Mouse (Mus musculus): Measurements from ENCODE around the gene Ascl1.

Gene Ascl1

GRCm38 (mm10) chr10:87493576-87493975 lies at the start of gene Ascl1:
TSS of gene Ascl1 (minus strand) at chr10:87493660.
- DNase-seq (ENCODE audit: low spot score), result no peak

DNA sequence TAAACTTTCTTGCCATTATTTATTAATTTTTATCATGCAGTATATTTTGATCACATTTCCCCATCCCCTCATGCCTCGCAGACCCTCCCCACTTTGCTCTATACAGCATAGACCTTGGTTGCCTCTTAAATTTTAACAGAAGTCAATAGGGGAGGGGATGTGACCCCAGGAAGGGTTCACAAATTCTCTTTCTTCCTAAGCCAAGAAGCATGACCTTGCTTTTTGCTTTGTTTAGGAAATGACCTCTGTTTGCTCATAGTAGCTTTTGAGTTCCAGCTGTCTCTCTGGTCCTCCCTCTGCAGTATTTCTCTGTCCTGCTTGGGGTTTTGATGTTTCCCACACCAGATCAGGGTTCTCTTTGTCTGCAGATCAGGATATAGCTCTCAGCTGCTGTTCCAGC lies 40.7 kb upstream of the Ascl1 start:
- no peak for DNase-seq (ENCODE audit: low spot score)

- no peak for DNase-seq (ENCODE audit: low spot score)
These were observed 28.2 kb upstream of the Ascl1 start, which contains the start of gene Pah for GRCm38 (mm10) chr10:87521646-87522045. TSS of gene Pah (plus strand) at chr10:87521795.

DNA sequence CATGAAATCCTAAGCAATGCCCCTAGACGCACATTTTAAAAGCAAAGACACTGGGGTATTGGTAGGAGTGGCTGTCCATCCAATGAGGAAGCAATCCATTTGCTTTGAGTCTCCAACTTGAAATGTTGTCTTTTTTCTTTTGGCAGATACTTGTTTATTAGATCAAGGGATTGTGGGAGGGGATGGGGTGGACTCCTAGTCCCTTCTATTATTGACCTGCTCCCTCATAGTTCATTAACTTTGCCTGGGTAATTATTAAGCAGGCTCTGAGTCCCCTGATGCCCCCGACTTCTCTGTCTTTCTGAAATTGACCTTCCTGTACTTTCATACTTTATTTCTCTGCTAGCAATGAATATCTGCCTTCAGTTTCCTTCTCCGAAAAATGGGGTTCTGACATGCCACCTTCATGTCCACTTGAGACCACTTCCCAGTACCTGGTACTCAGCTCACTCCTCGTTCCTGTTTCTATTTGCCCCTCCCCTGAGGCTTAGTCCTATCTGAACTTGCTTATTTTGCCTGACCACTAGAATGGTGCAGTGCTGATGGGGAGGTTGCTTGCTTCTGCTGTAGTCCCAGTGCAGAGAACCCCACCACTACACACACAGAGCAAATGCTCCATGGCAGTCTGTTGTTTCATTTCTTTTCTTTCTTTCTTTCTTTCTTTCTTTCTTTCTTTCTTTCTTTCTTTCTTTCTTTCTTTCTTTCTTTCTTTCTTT lies 27.1 kb upstream of the Ascl1 start:
- DNase-seq (ENCODE audit: low spot score), result no peak

- no peak for DNase-seq (ENCODE audit: low spot score)
These were observed 25.1 kb upstream of the Ascl1 start for GRCm38 (mm10) chr10:87518585-87518984.

DNA sequence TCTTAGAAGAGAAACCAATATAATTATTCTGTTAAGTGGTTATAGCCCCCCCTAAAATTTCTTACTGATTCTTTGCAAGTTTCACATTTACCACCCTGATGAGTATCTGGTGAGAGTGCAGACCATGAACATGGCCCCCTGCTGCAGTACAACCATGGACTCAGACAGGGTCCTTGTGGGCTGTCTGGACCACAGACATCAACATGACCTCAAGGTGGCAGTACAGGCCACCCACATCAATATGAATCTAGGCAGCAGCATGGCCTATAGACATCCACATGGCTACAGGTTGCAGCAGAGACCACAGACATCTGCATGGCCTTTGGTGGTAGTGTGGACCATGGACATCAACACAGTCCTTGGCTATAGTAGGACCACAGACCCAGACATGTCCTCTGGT lies 19.6 kb upstream of the Ascl1 start:
- DNase-seq (ENCODE audit: low spot score), result no peak

DNA sequence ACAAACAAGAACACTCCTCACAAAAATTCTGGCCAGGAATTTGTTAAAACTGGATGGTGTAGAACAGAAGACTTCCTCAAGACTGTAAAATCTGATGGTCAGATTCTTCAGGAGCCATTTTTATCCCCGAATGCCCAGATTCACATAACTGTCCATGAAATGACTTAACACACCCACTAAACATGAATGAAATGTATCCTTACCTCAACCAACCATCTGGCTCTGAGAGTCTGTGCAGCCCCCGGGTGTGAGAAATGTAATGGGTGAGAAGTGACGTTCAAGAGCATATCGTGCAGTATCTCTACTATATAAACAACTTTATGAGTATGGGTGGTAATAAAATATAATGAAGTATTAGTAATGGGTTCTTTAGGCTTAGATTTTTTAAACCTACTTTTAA lies 15.1 kb upstream of the Ascl1 start:
- no peak for DNase-seq (ENCODE audit: low spot score)

DNA sequence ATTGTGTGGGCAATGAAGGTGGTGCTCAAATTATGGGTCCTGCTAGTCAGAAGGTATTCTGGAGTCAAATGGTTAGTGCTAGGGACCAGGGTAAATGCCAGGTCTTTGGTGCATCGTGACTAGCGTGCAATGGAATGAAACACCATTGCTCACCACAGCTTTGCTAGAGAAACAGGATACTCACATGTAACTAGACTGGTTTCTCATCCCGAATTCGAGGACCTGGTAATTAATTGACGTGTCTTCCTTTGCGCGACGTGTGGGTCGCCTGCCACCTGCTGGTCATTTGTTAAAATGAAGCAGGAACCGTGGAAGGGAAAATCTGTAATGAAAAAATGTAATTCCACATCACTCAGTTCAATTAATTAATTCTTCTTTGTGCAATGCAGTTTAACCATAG lies 10.5 kb upstream of the Ascl1 start:
- peak; percentile 57 for DNase-seq (ENCODE audit: low spot score)

DNA sequence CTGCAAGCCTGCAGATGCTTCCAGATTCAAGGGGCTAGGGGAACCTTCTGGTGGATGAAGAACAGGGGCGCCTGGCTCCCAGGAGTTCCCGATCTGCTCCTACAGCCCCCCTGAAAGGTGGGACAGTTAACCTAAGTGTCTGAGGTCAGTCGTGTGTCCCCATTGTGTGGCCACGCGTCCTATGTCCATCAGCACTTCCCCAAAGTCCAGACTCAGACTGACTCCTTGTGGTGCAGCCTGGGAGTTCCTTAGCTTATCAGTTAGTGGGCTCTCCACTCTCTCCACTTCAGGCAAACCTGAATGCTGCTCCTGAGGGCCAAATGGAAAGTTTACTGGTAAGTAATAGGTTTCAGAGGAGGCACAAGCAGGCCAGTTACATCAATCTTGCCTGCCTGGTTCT lies 8.8 kb upstream of the Ascl1 start:
- no peak for DNase-seq (ENCODE audit: low spot score)

DNA sequence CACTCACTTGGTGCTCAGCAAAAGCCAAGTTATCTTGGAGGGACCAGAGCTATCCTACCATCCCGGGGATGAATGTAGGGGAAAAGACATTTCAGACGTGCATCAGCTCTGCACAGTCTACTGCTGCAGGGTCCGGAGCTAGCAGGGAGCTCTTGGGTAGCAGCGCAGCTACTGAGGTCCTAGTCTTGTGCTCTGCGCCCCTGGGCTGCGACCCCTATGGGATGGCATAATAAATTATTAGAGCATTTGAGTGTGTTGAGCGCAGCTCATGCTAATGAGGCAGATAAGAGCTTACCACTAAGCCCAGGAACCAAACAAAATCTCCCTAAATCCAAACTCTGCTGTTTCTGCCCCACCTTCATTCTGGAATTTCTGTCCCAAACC lies 8.2 kb upstream of the Ascl1 start:
- DNase-seq (ENCODE audit: low spot score), result no peak

DNA sequence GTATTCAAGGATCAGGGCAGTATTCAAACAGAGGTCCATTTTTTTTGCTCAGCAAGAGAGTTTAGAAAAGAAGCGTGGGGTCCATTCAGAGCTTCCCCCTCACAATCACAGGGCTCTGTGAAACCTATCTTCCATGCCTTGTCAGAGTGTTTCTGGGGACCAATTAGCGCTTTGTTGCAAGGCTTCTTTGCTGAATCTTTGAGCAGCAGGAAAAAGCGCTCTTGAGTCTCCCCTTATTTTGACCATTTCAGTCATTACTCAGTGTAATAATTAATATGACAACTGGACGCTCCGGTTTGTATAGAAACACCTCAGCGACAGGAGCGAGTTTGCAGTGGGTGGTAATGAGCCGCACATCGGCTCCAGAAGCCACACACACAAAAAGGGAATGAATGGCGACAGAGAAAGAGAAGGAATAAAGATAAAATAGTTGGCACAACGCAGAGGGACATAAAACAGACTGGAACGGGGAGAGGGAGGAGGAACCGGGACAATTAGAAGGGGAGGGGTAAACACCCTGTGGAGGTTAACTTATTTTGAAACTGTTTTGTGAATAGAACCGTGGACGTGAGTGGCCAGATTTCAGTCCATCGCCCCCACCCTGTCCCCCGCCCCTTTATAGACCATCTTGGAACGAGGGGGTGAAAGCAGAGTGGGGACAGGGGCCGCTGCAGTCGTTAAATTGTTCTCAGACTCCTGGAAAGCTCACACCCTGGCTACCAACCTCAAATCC lies 7.6 kb upstream of the Ascl1 start:
- no peak for DNase-seq (ENCODE audit: low spot score)

GRCm38 (mm10) chr10:87497056-87497455 lies 3.6 kb upstream of the Ascl1 start:
- no peak for DNase-seq (ENCODE audit: low spot score)

DNA sequence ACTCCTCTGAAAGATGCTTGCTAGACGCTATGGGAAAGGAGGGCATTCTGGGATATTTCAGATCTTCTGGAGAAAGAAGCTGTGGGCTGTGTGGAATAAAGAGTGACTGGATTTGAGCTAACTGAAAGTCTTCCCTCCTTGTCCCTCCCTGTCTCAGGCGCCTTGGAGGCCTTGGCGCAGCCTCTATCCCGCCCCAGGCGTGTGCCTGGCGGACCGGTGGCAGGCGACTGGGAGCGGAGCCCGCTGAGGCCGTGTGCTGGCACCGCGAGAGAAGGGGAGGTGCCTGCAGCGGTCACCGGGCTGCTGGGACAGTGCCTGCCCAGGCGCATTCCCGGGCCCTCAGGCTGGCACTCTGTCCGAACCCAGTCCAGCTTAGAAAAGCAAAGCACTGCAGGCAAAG lies 1.1 kb upstream of the Ascl1 start:
- DNase-seq (ENCODE audit: low spot score), result no peak

DNA sequence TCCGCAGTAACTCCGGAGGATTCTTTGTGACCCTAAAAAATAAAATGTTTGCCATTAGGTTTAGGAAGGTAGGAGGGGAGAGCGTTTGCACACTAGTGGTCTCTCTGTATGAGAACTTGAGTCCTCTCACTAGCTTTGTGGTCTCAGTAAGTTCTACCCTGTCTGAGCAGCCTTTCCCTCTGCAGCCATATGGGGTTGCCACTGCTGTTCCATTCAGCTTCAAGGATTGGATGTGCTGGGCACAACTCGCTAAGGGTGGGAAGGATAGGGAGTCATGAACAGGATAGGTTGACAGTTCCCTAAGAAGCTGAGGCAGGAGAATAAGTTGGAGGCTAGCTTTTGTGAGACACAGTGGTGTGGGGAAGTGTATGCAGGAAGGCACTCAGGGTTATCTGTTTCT lies 716 bp upstream of the Ascl1 start:
- no peak for DNase-seq (ENCODE audit: low spot score)

GRCm38 (mm10) chr10:87492661-87493551 lies 554 bp downstream of the Ascl1 start:
- no peak for DNase-seq (ENCODE audit: low spot score)

DNA sequence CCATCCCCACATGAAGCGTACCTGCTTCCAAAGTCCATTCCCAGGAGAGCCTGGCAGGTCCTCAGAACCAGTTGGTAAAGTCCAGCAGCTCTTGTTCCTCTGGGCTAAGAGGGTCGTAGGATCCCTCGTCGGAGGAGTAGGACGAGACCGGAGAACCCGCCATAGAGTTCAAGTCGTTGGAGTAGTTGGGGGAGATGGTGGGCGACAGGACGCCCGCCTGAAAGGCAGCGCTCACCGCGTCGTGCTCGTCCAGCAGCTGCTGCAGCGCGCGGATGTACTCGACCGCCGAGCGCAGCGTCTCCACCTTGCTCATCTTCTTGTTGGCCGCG lies 1.2 kb downstream of the Ascl1 start:
- no peak for DNase-seq (ENCODE audit: low spot score)

DNA sequence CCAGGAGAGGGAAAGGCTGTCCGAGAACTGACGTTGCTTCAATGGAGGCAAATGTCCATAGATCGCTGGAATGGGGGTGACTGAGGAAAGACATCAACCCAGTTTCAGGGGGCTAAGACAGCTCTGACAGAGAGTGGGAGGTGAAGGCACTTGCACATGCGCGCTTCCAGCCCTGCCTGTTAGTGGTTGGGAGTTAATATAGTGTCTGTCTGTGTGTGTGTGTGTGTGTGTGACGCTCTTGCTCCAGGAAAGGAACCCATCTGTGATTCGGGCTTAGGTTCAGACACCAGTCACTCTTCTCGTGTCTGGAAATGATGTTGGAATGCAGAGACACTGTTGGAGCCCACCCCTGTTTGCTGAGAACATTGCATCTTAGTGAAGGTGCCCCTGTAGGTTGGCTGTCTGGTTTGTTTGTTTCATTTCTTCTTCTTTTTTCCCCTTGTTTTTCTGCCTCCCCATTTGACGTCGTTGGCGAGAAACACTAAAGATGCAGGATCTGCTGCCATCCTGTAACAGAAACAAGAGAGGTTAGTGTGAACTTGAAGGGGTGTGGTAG lies 1.9 kb downstream of the Ascl1 start:
- DNase-seq (ENCODE audit: low spot score), result no peak

DNA sequence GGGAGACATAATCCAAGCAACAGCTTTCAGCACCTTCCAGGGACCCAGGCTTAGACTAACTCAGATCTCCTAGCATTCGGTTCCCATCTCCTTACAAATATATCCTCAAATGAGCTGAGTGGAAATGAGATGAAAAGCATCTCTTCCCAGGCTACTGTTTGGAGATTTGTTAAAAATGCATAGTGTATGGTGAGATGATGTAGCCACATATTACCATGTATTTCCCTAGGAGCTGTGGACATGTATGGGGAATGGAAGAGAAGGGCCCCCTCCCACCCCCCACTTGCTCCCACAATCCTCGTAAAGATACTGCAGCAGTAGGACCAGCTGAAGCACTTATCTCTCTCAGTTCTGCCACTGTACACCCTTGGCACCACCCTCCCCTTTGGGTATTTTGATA lies 3.1 kb downstream of the Ascl1 start:
- DNase-seq (ENCODE audit: low spot score), result no peak

- no peak for DNase-seq (ENCODE audit: low spot score)
These were observed 4.0 kb downstream of the Ascl1 start for GRCm38 (mm10) chr10:87489246-87490009.

DNA sequence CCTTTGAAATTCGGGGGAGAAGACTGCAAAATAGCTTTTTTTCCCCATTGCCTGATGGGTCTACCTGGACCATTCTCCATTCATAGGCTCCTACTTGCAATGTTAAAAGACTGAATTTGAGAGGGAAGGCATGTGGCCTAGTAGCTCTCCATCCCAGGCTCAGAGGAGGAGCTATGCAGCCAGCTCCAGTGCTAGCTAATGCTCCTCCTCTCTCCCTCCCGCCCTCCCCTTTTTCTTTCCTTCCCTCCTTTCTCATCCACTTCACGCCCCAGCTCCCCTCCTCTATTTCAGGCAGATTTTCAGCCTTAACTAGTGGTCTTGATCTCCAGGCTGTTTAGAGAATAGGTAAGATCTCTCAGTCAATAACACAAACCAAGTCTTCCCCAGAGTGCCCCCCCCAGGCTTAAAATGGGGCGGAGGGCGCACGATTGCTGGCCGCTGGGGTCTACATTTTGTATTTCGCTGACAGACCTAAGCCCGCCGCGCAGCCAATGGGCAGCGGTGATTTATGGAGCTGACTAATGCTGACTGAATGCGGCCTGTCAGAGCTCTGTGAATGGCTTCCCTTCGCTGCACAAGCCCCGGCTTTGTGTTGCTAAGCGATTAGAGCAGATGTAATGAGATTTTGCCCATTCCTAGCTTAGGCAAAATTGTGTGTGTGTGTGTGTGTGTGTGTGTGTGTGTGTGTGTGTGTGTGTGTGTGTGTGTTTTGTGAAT lies 4.9 kb downstream of the Ascl1 start:
- DNase-seq (ENCODE audit: low spot score), result no peak

All from urinary bladder, postnatal 25 days (tissue).